Mouse (Mus musculus): Measurements from ENCODE around the gene Paip2b.
"Not testable (repeated sequence)": the region's sequence is repeated elsewhere in the genome, so short reads cannot be mapped to it uniquely, and the experiment has no call there.

Gene Paip2b

DNA sequence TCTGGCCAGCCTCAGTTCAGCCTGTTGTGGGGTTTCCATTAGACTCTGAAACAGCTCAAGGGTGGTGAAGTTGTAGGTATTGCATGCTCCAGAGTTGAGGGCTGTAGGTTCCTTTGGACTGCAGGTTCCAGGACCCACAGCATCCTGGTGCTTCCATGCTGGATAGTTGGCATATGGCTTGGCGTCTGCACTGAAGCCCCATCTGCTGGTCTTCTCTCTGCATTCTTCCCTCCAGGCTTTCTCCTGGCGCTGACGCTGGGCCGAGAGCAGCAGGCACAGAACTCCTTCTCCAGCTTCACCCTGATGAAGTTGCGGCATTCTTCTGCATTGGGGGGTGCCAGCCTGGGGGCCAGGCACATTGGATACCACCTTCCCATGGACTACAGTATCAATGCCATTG is 29.5 kb downstream of the Paip2b start:
- DNase-seq (ENCODE audit: low read depth, low spot score), result no peak

DNA sequence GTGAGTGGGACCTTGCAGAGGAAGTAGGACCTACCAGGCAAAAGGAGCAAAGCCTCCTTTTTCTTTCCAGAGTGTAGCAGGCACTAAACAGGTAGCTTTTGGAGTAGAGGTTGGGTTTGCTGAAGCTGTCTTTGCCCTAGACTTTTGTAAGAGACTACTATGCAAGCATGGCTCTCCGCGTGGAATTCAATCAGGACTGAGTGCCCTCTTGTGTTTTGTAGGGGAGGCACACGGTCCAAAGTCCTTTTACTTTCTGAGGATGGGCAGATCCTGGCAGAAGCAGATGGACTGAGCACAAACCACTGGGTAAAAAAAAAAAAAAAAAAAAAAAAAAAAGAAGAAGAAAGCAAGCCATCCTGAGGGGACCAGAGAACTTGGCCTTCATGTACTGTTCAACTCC is 34.9 kb downstream of the Paip2b start:
- no peak for DNase-seq (ENCODE audit: low read depth, low spot score)

DNA sequence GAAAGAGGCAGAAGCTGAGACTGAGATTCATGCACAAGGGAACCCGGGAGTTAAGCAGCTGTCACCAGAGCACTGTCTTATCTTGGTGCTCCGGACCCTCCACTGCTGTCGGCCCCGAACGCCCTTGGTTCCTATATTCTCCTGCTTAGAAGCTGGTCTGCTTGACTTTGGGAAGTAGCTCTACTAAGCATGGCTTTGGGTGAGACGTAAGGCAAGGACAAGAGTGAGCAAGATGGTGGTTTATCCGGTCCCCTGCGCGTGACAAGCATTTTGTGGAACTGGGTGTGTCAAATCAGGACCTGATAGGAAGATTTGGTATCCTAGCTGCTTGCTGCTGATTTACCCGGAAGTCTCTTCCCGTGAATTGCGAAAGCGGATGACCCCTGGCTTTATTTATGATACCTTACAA is 36.0 kb downstream of the Paip2b start:
- no peak for DNase-seq (ENCODE audit: low read depth, low spot score)

DNA sequence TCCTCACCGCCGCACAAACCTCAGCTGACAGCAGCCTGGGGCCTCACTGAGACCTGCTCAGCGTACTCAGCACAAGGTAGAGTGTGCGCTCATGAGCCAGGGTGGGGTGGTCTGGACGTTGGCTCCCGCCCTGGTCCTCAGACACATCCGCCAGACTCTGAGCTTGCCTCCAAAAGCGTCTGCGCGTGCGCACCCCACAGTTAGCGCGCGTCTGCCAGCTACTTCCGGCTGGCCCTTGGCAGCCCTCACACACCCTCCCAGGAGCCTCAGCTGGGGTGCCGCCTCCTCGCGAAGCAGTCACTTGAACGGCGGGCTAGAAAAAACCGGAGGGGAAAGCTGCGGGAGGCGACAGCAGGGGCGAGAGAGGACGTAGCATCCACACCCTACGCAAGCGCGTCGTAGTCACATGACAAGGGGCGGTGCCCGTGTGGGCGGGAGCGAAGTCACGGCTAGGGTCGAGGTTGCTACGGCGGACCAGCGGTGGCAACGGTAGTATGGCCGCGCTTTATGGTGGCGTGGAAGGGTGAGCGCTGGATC is 36.7 kb downstream of the Paip2b start, which contains the start of gene Nagk:
TSS of gene Nagk (plus strand) at position 223 of the 537 bp plus-strand sequence.
- DNase-seq (ENCODE audit: low read depth, low spot score), result peak; percentile 76

DNA sequence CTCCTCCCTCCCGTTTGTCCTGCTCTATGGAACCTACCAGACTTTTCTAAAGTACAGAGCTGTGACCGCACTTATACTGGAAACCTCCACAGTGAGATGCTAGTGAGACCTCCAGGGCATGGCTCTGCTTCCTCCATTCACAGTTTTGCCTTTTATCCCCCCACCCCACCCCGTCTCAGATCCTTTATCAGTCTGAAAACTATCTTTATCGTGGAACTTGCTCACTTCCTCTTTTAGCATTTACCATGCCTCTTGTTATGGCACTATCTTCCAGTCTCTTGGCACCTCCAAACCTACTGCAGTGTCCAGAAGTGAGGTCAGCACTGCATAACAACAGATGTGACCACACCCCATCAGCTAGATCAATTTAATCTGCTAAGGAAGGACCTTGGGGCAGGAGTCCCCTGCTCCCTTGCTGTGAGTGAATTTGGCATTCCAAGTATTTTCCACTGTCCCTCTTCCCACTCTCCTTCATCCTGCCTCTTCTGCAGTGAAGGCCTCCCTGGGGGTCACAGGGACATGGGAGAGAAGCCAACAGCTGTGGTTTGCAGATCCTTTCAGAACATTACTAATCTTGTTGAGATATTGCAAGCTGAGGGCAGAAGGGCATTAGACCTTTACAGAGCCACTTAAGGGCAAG is 40.2 kb downstream of the Paip2b start:
- no peak for DNase-seq (ENCODE audit: low read depth, low spot score)

DNA sequence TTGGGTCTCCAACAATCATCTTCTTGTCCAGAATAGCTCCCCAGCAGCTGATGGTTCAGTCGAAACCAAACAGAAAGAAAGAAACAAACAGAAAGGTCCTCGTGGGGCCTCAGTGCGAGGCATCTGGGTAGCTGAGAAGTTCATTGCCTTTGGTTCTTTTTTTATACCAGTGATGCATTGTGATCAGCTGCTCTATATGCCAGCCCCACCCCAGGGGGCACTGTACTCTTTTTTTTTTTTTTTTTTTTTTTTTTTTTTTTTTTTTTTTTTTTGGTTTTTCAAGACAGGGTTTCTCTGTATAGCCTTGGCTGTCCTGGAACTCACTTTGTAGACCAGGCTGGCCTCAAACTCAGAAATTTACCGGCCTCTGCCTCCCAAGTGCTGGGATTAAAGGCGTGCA is 41.0 kb downstream of the Paip2b start:
- DNase-seq (ENCODE audit: low read depth, low spot score), result not testable (repeated sequence)

DNA sequence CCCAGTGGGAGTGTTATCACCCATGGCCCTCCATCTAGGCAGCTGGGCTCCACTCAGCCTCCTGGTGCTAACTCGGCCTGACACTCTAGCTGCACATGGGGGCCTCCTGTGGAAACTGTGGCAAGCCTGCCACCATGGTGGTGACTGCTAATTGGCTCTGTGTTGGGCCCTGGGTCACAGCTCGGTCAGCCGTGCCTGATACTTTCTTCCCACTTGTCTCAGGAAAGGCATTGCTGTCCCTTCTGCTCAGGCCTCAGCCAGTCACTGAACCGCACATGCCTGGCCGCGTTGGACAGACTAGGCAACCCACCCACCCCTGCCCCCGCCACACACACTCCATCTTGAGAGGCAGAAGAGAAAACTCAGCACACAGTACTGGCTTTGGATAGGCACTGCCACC is 43.0 kb downstream of the Paip2b start:
- no peak for DNase-seq (ENCODE audit: low read depth, low spot score)

DNA sequence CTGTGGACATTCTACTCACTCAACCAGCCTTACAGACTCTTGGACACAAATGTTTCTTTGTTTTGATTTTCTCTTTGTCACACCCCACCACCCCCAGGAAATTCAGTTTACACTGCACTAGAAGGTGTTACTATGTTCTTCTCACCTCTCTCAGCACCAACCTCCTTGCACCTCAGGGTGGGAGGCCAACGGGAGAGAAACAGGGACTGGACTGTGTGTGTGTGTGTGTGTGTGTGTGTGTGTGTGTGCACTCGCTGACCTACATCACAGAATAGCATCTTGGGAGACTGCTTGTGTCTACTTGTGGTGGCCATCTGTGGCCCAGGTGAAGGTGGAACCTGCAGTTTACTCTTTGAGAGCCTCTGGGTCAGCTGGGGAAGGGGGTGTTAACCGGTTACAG is 45.1 kb downstream of the Paip2b start:
- DNase-seq (ENCODE audit: low read depth, low spot score), result no peak

DNA sequence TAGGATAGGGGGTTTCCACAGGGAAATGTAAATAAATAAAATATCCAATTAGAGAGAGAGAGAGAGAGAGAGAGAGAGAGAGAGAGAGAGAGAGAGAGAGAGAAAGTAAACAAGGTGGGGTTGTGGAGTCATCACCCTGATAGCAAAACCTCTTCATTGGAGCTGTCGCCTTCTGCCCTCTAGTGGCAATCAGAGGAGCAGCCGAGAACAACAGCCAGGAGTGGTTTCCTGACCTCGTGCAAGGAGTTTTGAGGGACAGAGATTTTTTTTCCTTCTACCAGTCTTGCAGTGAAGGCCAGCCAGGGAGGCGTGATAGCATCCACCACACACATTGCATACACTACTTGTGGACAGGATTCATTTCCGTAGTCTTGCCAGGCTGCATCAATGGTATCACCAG is 52.5 kb downstream of the Paip2b start:
- DNase-seq (ENCODE audit: low read depth, low spot score), result peak; percentile 49

DNA sequence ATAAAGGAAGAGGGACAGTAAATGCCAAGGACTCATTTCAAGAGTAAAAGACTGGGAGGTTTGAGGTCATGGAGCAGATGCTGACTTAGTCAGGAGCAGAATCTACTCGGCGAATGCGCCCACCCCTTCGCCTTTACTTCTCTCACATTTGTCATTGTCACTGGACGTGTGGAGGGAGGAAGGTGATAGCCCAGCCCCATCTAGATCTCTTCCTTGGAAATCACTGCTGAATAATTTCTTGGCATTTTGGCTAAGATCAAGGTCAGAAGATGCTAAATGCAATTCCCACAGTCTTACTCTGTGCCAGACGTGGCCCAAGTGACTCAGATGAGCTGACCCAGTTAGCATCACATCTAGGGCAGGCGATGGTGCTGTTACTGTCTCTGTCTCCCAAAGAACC is 53.2 kb downstream of the Paip2b start:
- no peak for DNase-seq (ENCODE audit: low read depth, low spot score)

DNA sequence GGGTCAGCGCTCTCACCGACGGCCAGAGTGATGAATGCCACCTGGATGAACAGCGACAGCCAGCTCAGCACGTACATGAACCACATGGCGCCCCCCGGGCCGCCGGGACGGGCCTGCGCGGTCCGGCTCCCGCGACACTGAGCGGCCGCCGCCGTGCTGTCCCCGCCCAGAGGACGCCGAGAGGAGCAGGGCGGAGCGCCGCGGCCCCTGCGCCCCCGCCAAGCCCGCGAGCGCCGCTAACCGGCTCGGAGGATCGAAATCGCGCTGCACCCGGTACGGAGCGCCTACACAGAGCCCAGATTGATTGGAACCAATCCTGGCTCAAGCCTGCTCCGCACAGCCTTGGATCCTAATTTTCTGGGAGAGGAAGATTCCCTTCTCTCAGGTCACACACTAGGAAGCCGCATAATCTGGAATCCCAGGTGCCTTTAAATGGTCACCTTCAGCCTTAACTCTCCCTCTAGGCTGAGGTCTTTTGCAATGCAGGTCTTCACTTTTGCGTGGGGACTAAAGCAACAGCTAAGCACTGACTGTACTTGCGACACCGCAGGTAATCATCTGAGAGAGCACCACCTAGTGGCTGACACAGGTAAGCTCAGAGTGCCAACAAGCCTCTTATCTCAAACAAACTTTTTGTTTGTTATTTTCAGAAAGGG is 55.8 kb downstream of the Paip2b start, which contains the start of gene Tex261:
TSS of gene Tex261 (minus strand) at position 176 of the 656 bp plus-strand sequence.
- peak; percentile 81 for DNase-seq (ENCODE audit: low read depth, low spot score)

DNA sequence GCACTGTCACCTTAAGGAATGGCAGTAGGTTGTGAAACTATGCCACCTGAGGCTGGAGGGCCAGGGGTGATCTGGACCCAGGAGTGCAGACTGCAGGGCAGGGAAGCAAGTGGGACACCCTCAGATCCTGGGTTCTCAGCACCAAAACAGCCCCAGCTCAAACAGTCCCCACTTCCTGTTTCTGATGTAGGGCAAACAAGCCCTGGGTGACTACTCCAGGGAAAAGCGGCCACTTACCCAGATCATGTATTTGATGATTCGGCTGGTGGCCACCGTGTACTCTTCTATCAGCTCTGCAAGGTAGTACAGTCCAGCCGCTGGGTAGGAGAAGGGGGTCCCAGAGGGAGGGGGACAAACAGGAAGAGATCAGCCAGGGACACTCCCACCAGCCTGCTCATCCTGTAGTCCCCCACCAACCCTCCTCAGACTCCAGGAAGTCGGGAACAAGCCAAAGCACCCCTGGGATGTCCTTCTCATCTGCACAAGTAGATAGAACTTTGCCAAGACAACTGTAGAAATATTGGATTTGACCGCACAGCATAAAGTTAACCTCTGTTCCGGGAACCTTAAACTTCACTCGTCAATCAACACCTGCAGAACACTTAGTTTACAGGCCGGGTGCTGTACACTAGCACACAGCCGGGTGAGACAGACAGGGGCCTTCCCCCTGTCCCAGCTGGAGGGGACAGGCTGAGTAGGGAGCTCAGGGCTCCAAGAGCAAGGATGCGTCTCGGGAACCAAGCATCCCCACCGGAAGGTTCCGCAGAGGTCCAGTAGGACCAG is 56.6 kb downstream of the Paip2b start:
- no peak for DNase-seq (ENCODE audit: low read depth, low spot score)

DNA sequence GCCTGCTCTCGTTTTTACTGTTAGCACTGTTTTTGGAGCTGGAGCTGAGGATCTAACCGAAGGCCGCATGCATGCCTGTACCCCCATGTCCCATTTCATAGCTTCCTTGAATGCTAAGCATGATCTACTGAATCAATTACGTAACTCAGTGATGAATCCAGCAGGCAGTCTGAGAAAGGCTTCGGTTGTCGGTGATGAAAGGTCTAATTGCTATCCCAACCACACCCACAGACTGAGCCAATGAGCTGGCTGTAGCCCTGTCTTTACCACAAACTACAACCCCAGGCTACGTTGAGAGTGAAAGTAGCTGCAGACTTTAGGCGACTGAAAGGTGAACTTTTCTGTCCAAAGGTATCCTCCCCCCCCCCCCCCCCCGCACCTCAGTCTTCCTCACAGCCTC is 57.4 kb downstream of the Paip2b start:
- no peak for DNase-seq (ENCODE audit: low read depth, low spot score)

DNA sequence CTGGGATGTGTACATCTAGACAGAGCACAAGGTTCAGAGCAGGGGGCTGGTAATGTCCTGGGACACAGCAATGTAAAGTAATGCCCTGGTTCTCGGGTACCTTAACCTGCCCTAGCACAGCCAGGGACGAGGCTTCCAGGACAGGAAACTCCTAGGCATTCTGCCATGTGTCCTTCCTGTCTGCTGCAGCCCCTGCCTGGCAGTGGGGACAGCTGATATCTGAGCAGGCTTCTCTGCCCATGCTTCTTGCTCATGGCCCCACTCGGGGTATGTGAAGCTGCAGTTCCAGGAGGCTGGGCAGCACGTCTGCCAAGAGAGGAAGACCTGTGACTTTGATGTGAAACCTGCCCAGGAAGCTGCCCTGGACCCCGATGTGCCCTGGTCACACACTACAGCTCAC is 63.1 kb downstream of the Paip2b start:
- no peak for DNase-seq (ENCODE audit: low read depth, low spot score)

DNA sequence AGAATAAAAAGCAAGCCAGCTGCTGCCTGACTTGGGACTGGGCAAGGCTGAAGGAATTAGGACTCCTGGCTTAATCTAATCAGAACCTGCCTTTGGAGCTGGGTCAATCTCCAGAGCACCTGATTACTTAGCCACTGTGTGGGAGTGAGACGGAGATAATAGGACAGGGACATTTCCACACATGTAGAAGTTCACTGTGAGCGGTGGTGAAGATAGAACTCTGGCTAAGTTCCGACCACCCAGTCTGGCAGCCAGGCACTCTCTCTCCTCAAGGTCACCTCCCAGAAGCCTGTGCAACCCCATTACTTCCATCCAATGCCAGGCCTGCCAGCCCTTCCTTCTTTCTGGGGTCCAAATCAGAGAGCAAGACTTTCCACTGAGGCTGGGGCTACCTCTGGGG is 64.6 kb downstream of the Paip2b start:
- peak; percentile 76 for DNase-seq (ENCODE audit: low read depth, low spot score)

DNA sequence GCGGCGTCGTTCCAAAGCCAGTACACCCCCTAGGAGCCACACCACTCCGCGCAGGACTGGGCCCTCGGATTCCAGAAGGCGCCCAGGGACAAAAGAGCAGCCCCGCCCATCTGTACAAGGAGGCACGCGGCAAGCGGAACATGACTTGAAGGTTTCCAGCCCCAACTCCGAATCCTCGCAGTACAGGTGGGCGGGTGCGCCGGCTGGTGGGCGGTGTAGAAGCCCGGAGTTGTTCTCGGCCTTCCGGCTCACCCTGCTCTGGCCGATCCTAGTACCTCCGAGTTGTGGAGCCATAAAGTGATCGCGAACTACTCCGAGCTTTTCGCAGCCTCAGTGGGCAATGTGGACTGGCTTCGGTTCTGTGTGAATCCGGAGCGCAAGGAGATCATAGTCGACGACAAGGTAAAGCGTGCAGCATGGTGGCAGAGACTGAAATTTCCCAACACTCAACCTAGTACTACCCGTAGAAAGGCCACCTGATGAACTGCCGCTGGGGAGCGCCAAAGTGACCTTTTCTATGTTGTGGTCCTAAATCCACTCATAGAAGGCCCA is 68.6 kb downstream of the Paip2b start:
- DNase-seq (ENCODE audit: low read depth, low spot score), result no peak

DNA sequence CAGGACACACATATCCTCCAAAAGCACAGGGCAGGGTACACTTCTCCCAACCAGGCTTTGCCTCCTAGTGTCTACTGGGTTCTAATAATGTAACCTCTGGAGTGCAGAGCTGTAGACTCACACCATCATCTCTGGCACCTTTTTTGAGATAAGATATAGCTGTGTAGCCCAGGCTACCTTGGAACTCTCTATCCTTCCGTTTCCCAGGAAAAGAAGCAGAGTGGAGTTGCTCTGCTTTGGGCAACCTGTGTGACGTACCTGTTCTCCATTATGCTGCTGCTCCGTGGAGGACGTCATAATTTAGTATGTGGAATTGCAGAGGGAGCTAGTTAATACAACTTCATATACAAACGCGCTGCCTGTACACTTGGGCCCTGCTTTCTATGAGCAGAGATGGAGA is 69.2 kb downstream of the Paip2b start, which contains the start of gene Ankrd53:
TSS of gene Ankrd53 (plus strand) at position 301 of the 400 bp plus-strand sequence.
- no peak for DNase-seq (ENCODE audit: low read depth, low spot score)

DNA sequence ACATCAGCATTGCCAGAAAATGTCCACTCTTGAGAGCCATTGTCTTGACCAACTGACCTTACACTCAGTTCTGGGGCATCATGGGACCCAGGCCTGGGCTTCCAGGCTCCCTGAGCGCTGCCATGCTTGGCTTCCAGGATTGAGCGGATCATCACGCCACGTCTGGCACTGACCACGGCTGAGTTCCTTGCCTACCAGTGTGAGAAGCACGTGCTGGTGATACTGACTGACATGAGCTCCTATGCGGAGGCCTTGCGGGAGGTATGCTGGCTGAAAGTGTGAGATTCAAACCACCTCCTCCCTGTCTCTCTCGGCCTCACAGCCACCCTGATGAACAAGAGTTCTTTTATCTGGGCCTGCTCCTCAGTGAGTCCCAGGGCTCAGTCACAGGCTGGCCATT is 75.5 kb downstream of the Paip2b start:
- DNase-seq (ENCODE audit: low read depth, low spot score), result no peak
